Mouse (Mus musculus) telencephalon, adult 2 months (tissue): Measurements from ENCODE around the gene Grpel1.

Experiments
- DNase-seq: peaks from one replicate; pipeline ENCODE4 v3.0.0-alpha.2; 2011; ENCODE audit warnings: low read depth, low spot score

Gene Grpel1

DNA sequence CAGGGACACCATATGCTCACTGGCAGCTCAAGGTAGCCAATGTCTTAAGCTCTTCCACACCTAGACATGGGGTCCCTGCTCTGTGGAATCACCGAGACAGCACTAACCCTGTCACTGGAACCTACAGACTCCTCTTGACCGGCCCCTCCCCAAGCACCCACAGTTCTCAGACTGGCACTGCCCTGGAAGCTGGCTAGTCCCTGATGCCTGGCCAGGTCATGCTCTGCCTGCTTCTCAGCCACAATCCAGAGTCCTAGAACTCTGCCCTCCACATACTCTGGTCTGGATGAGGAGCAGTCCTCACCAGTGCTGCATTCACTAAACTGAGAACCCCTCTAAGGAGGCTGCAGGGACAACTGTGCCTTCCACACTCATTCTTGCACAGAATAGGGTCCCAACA is 46.2 kb downstream of the Grpel1 start:
- no peak for DNase-seq

DNA sequence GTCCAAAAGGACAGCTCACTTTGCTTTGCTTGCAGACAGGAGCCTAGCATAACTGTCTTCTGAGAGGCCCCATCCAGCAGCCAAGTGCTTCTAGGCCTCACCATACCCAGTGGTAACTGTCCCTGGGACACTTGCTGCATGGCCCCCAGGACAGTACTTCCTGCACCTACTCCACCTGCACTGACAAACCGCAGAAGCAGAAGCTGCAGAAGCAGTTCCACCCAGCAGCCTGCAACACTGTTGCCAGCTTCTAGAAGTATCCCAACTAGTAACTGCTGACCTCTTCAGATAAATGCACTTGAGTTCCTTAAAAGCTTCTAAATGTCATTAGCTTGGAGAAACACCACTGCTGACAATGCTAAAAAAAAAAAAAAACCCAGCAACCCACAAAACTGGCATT is 50.3 kb downstream of the Grpel1 start:
- DNase-seq = no peak

DNA sequence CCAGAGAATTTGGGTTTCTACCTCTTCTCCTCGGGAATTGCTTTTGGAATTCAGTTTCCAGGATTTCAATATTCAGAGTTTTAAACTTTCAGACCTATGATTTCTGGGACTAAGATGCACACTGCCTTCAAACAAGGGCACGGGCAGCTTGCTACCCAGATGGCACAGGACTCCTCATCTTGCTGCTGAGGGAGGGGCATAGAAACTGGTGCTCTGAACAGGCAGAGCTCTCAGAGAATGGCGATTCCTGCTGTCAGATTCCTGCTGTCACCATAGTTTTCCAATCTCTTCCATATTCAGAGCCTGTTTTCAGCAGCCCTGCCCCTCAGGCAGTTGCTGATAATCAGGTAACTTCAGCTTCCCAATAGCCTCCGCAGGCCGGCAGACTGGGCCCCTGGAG is 50.8 kb downstream of the Grpel1 start:
- DNase-seq = no peak

DNA sequence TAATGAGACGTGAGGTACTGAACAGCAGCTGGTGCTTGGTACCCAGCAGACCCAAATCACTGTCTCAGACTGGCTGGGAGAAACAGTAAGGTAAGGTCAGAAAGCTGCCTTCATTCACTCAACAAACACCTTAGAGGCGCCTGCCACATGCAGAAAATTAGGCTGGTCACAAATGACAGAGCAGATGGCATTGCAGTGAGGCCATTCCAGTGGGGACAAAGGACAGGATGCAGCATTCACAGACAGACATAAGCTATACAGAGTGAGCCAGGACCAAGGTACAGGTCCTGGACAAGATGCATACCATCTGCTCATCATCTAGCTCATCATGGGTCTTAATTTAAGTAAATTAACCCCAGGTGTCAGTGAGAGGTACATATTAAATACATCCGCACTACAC is 52.8 kb downstream of the Grpel1 start:
- DNase-seq = no peak

DNA sequence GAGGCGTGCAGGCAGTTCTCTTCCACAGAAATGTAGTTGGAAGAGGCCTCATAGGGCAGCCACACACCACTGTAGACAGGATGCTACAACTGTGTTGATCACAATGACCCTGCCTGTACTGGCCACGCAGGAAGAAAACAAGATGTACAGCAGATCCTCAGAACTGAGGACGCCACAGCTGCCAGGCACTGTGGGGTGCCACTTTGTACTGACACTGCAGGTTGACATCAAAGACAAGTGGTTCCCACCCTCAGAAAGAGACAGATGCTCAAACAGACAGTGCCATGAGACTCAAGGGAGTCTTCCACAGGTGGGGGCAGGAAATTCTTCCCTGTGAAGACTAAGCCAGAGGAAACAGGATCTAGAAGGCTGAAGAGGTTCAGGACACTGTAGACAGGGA is 55.0 kb downstream of the Grpel1 start:
- no peak for DNase-seq

DNA sequence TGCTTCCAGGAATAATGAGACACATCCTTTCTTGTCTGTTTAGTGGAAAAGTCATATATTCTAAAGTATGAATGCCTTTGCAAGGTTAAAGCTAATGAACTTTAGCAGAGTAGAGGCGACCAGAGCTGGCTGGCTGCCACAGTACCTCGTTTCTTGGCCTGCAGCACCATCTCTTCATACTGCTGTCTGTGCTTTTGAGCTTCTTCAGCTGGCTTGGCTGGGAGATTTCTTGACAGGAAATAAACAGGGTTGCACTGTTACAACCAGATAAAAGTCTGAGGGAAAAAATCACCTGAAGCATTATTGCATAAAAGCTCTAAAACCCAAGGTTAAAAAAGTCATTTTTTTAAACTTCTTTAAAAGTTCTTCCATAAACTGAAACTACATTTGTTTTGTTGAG is 58.0 kb downstream of the Grpel1 start:
- no peak for DNase-seq

DNA sequence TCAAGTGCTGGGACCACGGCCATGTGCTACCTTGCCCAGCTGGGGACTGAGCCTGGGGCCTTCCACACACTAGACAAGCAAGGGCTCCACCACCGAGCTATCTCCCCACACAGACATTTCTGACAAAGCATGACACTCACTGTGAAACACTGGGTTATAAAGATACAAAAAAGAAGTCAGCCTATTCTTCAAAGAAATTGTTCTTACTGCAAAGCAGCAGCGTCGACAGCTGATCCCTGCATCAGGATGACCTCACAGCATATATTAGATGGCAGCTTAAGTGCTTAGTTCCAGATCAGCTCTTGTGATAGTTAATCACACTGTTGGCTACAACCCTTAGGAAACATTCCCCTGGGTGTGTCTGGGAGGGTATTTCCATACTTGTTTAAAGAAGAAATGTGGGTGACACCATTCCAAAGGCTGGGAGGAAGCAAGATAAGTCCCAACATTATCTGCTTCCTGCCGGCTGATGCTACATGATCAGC is 58.5 kb downstream of the Grpel1 start:
- no peak for DNase-seq
